Mouse (Mus musculus): Measurements from ENCODE around the gene Cd81.

GRCm38 (mm10) chr7:143064226-143064625, 11.7 kb downstream of the Cd81 start:
- TF ChIP-seq POLR2A (IDR thresholded peaks at IDR 0.05; ENCODE audit: low read depth, low read length) (no peak), CTCF (IDR thresholded peaks at IDR 0.05; ENCODE audit: extremely low read depth, insufficient read length, insufficient replicate concordance, low read depth, low read length) (no peak)

Measured in small intestine, adult 2 months (tissue).